ENCODE assay signal across 8 mouse cellular contexts in genomic region chr6:104492490-104493431, GRCm38 (mm10). TPM values are rescaled to one million over a fixed set of nuclear protein-coding genes. Genes with fewer than 3 reads are reported as not detected.
DNase-seq lines count a peak whose midpoint lies in the region; ATAC-seq and TF ChIP-seq lines count a peak whose summit lies in the region.

Gene Cntn6 (plus strand): TSS chr6:104492790.

- intact Hi-C loops in left cerebral cortex, postnatal 36 days (cut with DNase I), result loop anchor here (10.0 kb wide), 1 partner anchor 1182 kb away; the partner anchor contains the start of gene Cntn4
- intact Hi-C loops in gastrocnemius, adult 2 months (cut with DNase I), result no loop called here

- peak; percentile 94 for ATAC-seq in hindbrain, embryonic 12.5 days (ENCODE audit: low FRiP score)
- no peak for ATAC-seq in stomach, embryonic 14.5 days (ENCODE audit: insufficient number of reproducible peaks, insufficient read depth, low FRiP score, low read depth)

- TF ChIP-seq CTCF in gastrocnemius, adult 2 months (IDR thresholded peaks at IDR 0.05), result no peak

- peak; percentile 37 for DNase-seq in brain, embryonic 18.5 days (ENCODE audit: low read depth, low spot score)
- DNase-seq in cerebellum, postnatal 25 days, result peak; percentile 66 to 73
- DNase-seq in left cerebral cortex, postnatal 36 days (ENCODE audit: low spot score in 2 of 2), result peak; percentile 42 to 48
- DNase-seq in gastrocnemius, adult 2 months, result no peak
- DNase-seq in urinary bladder, postnatal 14 days (ENCODE audit: low spot score), result no peak
- DNase-seq in MN1 (ENCODE audit: low spot score), result no peak

- H3K27me3 ChIP-seq in hindbrain, embryonic 12.5 days, result no peaks in the 10 kb centered on the region
- H3K27me3 ChIP-seq in stomach, embryonic 14.5 days (ENCODE audit: control insufficient read depth, insufficient read depth, low read length), result no peaks in the 10 kb centered on the region

- H3K9ac ChIP-seq in hindbrain, embryonic 12.5 days, result peak within 1 kb of the TSS; percentile 38; the same call in 1 of the 2 replicates
- H3K9ac ChIP-seq in stomach, embryonic 14.5 days (replicated peaks; ENCODE audit: low read depth, low read length), result no peak within 1 kb of the TSS

- H3K9me3 ChIP-seq in hindbrain, embryonic 12.5 days (replicated peaks), result no peaks in the 10 kb centered on the region
- no peaks in the 10 kb centered on the region for H3K9me3 ChIP-seq in stomach, embryonic 14.5 days (ENCODE audit: control insufficient read depth, low read depth, low read length)

- H3K4me1 ChIP-seq in hindbrain, embryonic 12.5 days, result peaks cover 13% of the 10 kb centered on the region; the same call in 1 of the 2 replicates
- H3K4me1 ChIP-seq in stomach, embryonic 14.5 days (ENCODE audit: control insufficient read depth, insufficient read depth, low read length), result no peaks in the 10 kb centered on the region

- peak within 1 kb of the TSS; percentile 73 for H3K27ac ChIP-seq in hindbrain, embryonic 12.5 days
- no peak within 1 kb of the TSS for H3K27ac ChIP-seq in stomach, embryonic 14.5 days (ENCODE audit: low read length)
- no peak within 1 kb of the TSS for H3K27ac ChIP-seq in gastrocnemius, adult 2 months

- no peaks in the 10 kb centered on the region for H3K36me3 ChIP-seq in hindbrain, embryonic 12.5 days
- no peaks in the 10 kb centered on the region for H3K36me3 ChIP-seq in stomach, embryonic 14.5 days (ENCODE audit: control insufficient read depth, insufficient read depth, low read length)

- H3K4me2 ChIP-seq in hindbrain, embryonic 12.5 days (replicated peaks), result peak within 1 kb of the TSS; percentile 46
- peak within 1 kb of the TSS; percentile 33 for H3K4me2 ChIP-seq in stomach, embryonic 14.5 days (replicated peaks; ENCODE audit: low read depth, low read length)

- H3K4me3 ChIP-seq in hindbrain, embryonic 12.5 days, result peak within 1 kb of the TSS; percentile 27
- no peak within 1 kb of the TSS for H3K4me3 ChIP-seq in stomach, embryonic 14.5 days (ENCODE audit: low read depth, low read length)
- H3K4me3 ChIP-seq in gastrocnemius, adult 2 months, result no peak within 1 kb of the TSS; the same call in 1 of the 2 replicates

- WGBS in hindbrain, embryonic 12.5 days, result 24% methylated on average over 11 of the region's 11 CpGs
- 46% methylated on average over 11 of the region's 11 CpGs for WGBS in stomach, embryonic 14.5 days

RNA-seq across cellular contexts. Expression of gene Cntn6, which starts in this region (rescaled TPM):
- polyA plus RNA-seq in hindbrain, embryonic 12.5 days (2016; fragmentation: Nextera tagmentation; extraction: Ambion mirVana), result 1.3 and 2.3 TPM in 2 replicates
- 10 to 100 TPM; 22.5 to 23.4 TPM for total RNA-seq in left cerebral cortex, postnatal 36 days (2021)
- polyA plus RNA-seq in stomach, embryonic 14.5 days (2014; fragmentation: Nextera tagmentation; extraction: Ambion mirVana), result 0.94 and 1.1 TPM in 2 replicates
- not detected for total RNA-seq in gastrocnemius, adult 2 months (2021)

Comparison
In these comparisons a context has a peak if more than half of its experiments do, and no peak if none do; other contexts are left out.
1. RNA of gene Cntn6 (total RNA-seq): 22.5 to 23.4 TPM in left cerebral cortex, postnatal 36 days; not detected in gastrocnemius, adult 2 months; every median in the first group is over 10 times any median in the second.
2. DNase-seq: peak in brain, embryonic 18.5 days (single experiment), cerebellum, postnatal 25 days (2 of 2) and left cerebral cortex, postnatal 36 days (2 of 2); none in gastrocnemius, adult 2 months (single experiment), urinary bladder, postnatal 14 days (single experiment) and MN1 (single experiment).